Mouse (Mus musculus): ENCODE measurements at regions not wholly inside any gene's neighbourhood (a gene's known extent, or its start where the extent isn't known, plus 50 kb on each side); places are given as distances from the start of the nearest gene placed in this dataset.

GRCm38 (mm10) chr10:99393523-99393922 lies 130.5 kb downstream of the Dusp6 start:
- TF ChIP-seq POLR2A (IDR thresholded peaks at IDR 0.05; ENCODE audit: borderline replicate concordance, extremely low read depth, insufficient read depth, insufficient read length, poor library complexity, severe bottlenecking): no peak
- TF ChIP-seq CTCF (IDR thresholded peaks at IDR 0.05; ENCODE audit: borderline replicate concordance, extremely low read depth, insufficient read depth, insufficient read length): no peak
- no peak for DNase-seq (ENCODE audit: low read depth)

GRCm38 (mm10) chr10:99395411-99395810 lies 132.4 kb downstream of the Dusp6 start:
- TF ChIP-seq CTCF (IDR thresholded peaks at IDR 0.05; ENCODE audit: borderline replicate concordance, extremely low read depth, insufficient read depth, insufficient read length): no peak
- TF ChIP-seq POLR2A (IDR thresholded peaks at IDR 0.05; ENCODE audit: borderline replicate concordance, extremely low read depth, insufficient read depth, insufficient read length, poor library complexity, severe bottlenecking): no peak
- no peak for DNase-seq (ENCODE audit: low read depth)

- no peak for DNase-seq (ENCODE audit: low read depth)
- TF ChIP-seq CTCF (IDR thresholded peaks at IDR 0.05; ENCODE audit: borderline replicate concordance, extremely low read depth, insufficient read depth, insufficient read length): no peak
- TF ChIP-seq POLR2A (IDR thresholded peaks at IDR 0.05; ENCODE audit: borderline replicate concordance, extremely low read depth, insufficient read depth, insufficient read length, poor library complexity, severe bottlenecking): no peak
Observed at GRCm38 (mm10) chr10:99396630-99397029, 133.6 kb downstream of the Dusp6 start.

GRCm38 (mm10) chr10:99400076-99400475 lies 137.0 kb downstream of the Dusp6 start:
- TF ChIP-seq CTCF (IDR thresholded peaks at IDR 0.05; ENCODE audit: borderline replicate concordance, extremely low read depth, insufficient read depth, insufficient read length): no peak
- no peak for TF ChIP-seq POLR2A (IDR thresholded peaks at IDR 0.05; ENCODE audit: borderline replicate concordance, extremely low read depth, insufficient read depth, insufficient read length, poor library complexity, severe bottlenecking)
- DNase-seq (ENCODE audit: low read depth): no peak

GRCm38 (mm10) chr10:99406764-99407163 lies 143.7 kb downstream of the Dusp6 start:
- peak; percentile 73 for DNase-seq (ENCODE audit: low read depth)
- no peak for TF ChIP-seq CTCF (IDR thresholded peaks at IDR 0.05; ENCODE audit: borderline replicate concordance, extremely low read depth, insufficient read depth, insufficient read length)
- no peak for TF ChIP-seq POLR2A (IDR thresholded peaks at IDR 0.05; ENCODE audit: borderline replicate concordance, extremely low read depth, insufficient read depth, insufficient read length, poor library complexity, severe bottlenecking)

- DNase-seq (ENCODE audit: low read depth): no peak
Observed at GRCm38 (mm10) chr10:99408786-99409185, 145.8 kb downstream of the Dusp6 start.

GRCm38 (mm10) chr10:99409744-99410143 lies 146.7 kb downstream of the Dusp6 start:
- DNase-seq (ENCODE audit: low read depth): no peak
- no peak for TF ChIP-seq CTCF (IDR thresholded peaks at IDR 0.05; ENCODE audit: borderline replicate concordance, extremely low read depth, insufficient read depth, insufficient read length)

More at GRCm38 (mm10) chr10:99408786-99409185, 145.8 kb downstream of the Dusp6 start:
- TF ChIP-seq POLR2A (IDR thresholded peaks at IDR 0.05; ENCODE audit: borderline replicate concordance, extremely low read depth, insufficient read depth, insufficient read length, poor library complexity, severe bottlenecking) (no peak), CTCF (IDR thresholded peaks at IDR 0.05; ENCODE audit: borderline replicate concordance, extremely low read depth, insufficient read depth, insufficient read length) (peak; percentile 21; the same call in 1 of the 2 replicates)

- DNase-seq (ENCODE audit: low read depth): no peak
- TF ChIP-seq CTCF (IDR thresholded peaks at IDR 0.05; ENCODE audit: borderline replicate concordance, extremely low read depth, insufficient read depth, insufficient read length) (no peak), POLR2A (IDR thresholded peaks at IDR 0.05; ENCODE audit: borderline replicate concordance, extremely low read depth, insufficient read depth, insufficient read length, poor library complexity, severe bottlenecking) (no peak)
Observed at GRCm38 (mm10) chr10:99410754-99411153, 147.7 kb downstream of the Dusp6 start.

- no peak for TF ChIP-seq CTCF (IDR thresholded peaks at IDR 0.05; ENCODE audit: borderline replicate concordance, extremely low read depth, insufficient read depth, insufficient read length)
- TF ChIP-seq POLR2A (IDR thresholded peaks at IDR 0.05; ENCODE audit: borderline replicate concordance, extremely low read depth, insufficient read depth, insufficient read length, poor library complexity, severe bottlenecking): no peak
- no peak for DNase-seq (ENCODE audit: low read depth)
Observed at GRCm38 (mm10) chr10:99413455-99413854, 150.4 kb downstream of the Dusp6 start.

GRCm38 (mm10) chr10:99416271-99416670 lies 153.2 kb downstream of the Dusp6 start:
- no peak for DNase-seq (ENCODE audit: low read depth)
- TF ChIP-seq POLR2A (IDR thresholded peaks at IDR 0.05; ENCODE audit: borderline replicate concordance, extremely low read depth, insufficient read depth, insufficient read length, poor library complexity, severe bottlenecking) (no peak), CTCF (IDR thresholded peaks at IDR 0.05; ENCODE audit: borderline replicate concordance, extremely low read depth, insufficient read depth, insufficient read length) (no peak)

- DNase-seq (ENCODE audit: low read depth): peak; percentile 26
- TF ChIP-seq CTCF (IDR thresholded peaks at IDR 0.05; ENCODE audit: borderline replicate concordance, extremely low read depth, insufficient read depth, insufficient read length): no peak
- TF ChIP-seq POLR2A (IDR thresholded peaks at IDR 0.05; ENCODE audit: borderline replicate concordance, extremely low read depth, insufficient read depth, insufficient read length, poor library complexity, severe bottlenecking): no peak
Observed at GRCm38 (mm10) chr10:99416896-99417479, 154.0 kb downstream of the Dusp6 start.

- TF ChIP-seq CTCF (IDR thresholded peaks at IDR 0.05; ENCODE audit: borderline replicate concordance, extremely low read depth, insufficient read depth, insufficient read length) (no peak), POLR2A (IDR thresholded peaks at IDR 0.05; ENCODE audit: borderline replicate concordance, extremely low read depth, insufficient read depth, insufficient read length, poor library complexity, severe bottlenecking) (no peak)
- DNase-seq (ENCODE audit: low read depth): peak; percentile 49
Observed at GRCm38 (mm10) chr10:99417591-99417990, 154.6 kb downstream of the Dusp6 start.
